Mouse (Mus musculus) small intestine, adult 2 months (tissue): Measurements from ENCODE around the gene Rabac1.

Experiments
- CTCF ChIP-seq: fragments of 200-500 bp; IDR thresholded peaks from 2 replicates; pipeline ENCODE4 v1.5.1; 2012; ENCODE audit warnings: low read depth, mild to moderate bottlenecking, control low read depth, inconsistent platforms, low read length, moderate library complexity, mixed read lengths; ENCODE audit not compliant: insufficient replicate concordance, insufficient read length; ENCODE audit errors: extremely low read depth
- POLR2A ChIP-seq: fragments of 200-500 bp; IDR thresholded peaks from 2 replicates; pipeline ENCODE4 v1.6.1; 2012; ENCODE audit warnings: low read depth, mild to moderate bottlenecking, control low read depth, inconsistent platforms, low read length, moderate library complexity

- TF ChIP-seq CTCF (peak; percentile 76), POLR2A (no peak)
Measured at GRCm38 (mm10) chr7:24949958-24950623, 22.5 kb downstream of the Rabac1 start.
